Mouse (Mus musculus) frontal cortex, adult 2 months (tissue): ENCODE data around the gene Ncf4. TPM values are rescaled to one million over a fixed set of nuclear protein-coding genes. Genes with fewer than 3 reads are reported as not detected.
A peak's percentile ranks its signal among the peaks of the same experiment; 100 is the strongest.
"Not testable (repeated sequence)": the region's sequence is repeated elsewhere in the genome, so short reads cannot be mapped to it uniquely, and the experiment has no call there.

Experiments used
- DNase-seq, 2 experiments: peaks; one replicate each; pipeline ENCODE4 v3.0.0; 2022; ENCODE audit warnings: low spot score in 1 of 2; ENCODE audit errors: extremely low spot score in 1 of 2
- polyA plus RNA-seq: library from polyadenylated mRNA; depleted of rRNA; stranded (reverse); fragments of >200 nt; gene quantifications from 2 replicates; pipeline ENCODE4 v1.2.3, GENCODE M21; 2012

The Ncf4 gene
- polyA plus RNA-seq, 1 experiment: 3.1 TPM

DNA sequence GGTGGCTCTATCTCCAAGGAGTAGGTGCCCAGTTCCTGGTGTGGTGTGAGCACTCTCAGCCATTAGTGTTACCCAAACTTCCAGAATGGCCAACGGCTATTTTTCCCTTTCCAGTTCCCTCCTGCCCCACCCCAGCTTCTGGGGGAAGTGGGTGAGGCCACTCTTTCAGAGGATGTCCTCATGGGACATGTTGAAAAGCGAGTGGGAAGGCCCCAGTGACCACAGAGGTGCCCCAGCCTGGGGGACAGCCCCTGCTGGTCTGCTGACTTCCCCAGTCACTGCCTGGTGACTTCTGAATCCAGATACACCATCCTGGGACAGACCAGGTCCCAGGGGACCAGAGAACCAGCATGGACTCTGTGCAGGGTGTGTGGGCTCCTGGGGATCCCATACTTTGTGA is 3.1 kb downstream of the Ncf4 start:
- DNase-seq: no peak

DNA sequence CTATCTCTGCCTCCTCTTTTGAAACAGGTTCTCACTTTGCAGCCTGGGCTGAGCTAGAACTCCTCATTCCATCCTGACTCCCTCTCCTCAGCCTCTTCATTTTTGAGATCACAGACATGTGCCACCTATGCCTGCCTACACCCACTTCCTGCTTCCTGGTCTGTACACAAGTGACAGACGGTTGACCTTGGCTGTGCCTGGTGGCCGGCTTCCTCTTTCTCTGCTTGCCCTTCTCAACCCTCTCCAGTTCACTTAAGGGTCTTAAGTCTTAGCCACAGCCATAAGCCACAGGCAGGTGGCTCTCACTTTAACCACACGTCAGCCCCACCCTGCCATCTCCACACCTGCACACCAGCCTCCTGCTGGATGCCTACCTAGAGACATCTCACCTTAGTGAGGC is 3.8 kb downstream of the Ncf4 start:
- DNase-seq: no peak

DNA sequence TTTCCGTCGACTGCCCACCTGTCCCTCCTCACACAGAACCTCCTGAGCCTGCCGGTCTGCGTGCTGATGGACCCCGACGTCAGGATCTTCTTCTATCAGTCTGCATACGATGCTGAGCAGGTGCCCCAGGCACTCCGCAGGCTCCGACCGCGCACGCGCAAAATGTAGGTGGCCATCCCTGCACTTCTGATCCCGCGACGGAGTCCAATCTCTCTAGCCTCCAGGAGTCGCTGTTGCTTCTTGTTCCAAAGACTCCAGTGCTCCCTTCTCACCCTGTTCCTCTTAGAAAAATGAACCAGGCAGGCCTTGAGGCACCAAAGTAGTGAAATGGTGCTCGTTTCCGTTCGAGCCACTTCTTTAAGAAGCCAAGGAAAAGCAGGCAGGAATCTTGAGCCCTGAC is 10.2 kb downstream of the Ncf4 start:
- DNase-seq: peak in 1 of 2 experiments; percentile 70

DNA sequence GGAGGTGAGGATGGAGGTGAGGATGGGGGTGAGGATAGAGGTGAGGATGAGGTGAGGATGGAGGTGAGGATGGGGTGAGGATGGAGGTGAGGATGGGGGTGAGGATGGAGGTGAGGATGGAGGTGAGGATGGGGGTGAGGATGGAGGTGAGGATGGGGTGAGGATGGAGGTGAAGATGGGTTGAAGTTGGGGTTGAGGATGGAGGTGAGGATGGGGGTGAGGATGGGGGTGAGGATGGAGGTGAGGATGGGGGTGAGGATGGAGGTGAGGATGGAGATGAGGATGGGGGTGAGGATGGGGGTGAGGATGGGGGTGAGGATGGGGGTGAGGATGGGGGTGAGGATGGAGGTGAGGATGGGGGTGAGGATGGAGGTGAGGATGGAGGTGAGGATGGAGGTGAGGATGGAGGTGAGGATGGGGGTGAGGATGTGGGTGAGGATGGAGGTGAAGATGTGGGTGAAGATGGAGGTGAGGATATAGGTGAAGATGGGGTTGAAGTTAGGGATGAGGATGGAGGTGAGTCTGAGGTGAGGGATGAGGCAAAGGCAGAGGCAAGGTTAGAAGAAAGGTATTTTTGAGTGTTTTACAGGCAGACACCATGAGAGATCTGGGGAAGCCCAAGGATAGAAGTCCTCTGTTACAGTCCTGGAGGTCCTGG is 12.1 kb downstream of the Ncf4 start:
- DNase-seq: not testable (repeated sequence)

DNA sequence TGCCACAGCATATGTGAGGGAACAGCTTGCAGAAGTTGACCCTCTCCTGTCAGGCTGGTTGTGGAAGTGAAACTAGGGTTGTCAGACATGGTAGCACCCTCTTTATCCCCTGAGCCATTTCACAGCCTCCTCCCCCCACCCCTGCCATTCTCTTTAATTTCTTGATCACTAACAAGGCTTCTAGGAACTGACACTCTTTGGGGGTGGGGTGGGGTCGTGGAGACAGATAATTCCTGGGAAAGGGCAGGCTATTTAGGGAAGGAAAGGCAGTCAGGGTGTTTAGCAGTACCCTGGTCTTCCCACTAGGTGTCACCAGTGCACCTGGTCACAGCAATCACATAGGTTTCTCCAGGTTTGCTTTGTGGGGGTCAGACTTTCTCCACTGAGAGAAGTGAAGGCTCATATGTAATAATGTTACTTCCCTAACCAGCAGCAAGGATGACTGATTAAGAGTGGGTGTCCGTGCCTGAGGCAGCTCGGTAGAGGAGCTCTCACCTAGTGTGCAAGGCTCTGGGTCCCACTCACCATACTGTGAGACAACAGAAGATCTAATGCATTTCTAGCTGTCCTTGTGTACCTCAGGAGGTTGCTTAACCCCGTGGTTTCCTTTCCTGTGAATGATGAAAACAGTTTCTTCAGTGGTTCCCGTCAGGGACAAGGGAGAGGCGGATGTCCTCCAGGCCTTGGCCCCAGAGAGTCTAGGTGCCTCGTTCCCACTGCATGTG is 12.9 kb downstream of the Ncf4 start:
- DNase-seq: peak in 1 of 2 experiments; percentile 84

DNA sequence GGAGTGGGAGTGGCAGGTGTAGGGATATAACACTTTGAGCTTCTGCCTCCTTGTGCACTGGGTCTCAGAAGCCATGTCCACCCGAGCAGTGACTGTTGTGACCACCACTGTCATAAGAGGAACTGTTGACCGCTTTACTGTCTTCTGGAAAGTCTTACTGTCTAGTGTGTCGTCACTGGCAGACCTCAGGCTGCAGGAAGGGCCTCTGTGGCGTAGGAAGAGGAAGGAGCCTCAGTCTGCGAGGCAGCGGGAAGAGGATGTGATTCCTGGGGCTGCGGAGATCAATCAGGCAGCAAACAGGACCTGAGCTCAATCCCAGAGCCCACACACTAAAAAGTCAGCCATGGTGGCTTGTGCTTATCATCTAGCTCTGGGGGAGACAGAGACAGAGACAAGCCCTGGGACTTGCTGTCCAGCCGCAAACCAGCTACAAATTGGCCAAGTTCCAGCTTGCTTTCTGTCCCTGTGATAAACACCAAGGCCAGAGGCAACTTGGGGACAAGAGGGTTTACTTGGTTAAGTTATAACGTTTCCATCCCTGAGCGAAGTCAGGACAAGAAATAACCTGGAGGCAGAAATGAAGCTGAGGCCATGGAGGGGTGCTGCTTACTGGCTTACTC is 13.8 kb downstream of the Ncf4 start:
- DNase-seq: no peak

DNA sequence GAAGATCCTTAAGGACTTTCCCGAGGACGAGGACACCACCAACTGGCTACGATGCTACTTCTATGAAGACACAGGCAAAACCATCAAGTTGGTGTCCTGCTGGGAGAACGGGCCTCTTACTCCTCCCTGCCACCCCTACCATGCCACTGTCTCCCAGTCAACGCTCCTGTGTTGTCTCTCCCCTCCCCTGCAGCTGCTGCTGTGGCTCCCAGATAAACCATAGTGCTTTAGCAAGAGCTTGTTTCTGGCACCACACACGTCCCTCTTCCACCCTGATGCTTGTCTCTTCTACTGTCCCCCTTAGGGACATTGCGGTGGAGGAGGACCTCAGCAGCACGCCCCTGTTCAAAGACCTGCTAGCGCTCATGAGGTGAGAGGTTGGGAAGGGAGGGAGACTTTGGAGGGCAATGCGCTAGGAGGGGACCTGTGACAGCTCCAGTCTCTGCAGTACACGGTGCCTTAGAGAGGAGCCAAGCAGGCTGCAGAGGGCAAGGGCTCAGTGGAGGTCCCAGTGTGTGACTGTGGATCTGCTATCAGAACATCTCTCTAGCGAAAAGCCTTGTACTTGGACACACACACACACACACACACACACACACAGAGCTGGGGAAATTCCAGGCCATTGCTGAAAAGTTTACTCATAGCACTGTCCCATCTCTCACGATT is 16.2 kb downstream of the Ncf4 start:
- DNase-seq: no peak

DNA sequence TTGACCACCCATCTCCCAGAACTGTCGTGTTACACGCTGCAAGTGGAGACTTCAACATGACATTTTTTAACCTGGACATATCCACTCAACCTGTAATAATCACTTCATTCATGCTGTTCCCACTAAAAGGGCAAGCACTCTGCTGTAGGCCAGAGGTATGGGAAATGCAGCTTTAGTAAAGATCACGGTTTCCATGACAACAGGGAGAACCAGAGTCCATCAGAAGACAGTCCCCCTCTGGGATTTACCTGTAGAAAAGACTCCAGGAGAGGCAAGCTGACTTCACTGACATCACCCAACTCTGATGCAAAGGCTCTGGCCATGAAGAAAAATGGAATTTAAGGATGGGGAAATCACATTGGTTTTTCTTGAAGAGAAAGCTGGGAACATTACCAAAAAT is 18.7 kb downstream of the Ncf4 start:
- no peak for DNase-seq

DNA sequence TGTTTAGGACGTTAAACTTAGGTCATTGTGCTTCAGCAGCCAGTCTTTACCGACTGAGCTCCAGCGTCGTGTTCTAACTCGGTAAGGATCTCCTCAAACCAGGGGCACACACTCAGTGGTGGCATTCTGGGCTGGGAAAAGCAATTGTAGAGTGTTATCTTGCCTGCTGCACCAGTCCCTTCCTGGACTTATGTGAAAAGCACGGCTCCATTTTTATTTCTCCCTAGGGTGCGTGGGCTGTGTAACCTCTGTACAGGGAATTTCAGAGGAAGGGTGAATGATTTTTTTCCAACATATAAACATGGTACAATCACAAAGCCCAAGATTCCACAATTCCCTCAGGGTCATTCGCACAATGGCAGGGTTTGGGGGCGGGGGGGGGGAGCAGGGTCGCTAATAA is 22.8 kb downstream of the Ncf4 start:
- DNase-seq: no peak

DNA sequence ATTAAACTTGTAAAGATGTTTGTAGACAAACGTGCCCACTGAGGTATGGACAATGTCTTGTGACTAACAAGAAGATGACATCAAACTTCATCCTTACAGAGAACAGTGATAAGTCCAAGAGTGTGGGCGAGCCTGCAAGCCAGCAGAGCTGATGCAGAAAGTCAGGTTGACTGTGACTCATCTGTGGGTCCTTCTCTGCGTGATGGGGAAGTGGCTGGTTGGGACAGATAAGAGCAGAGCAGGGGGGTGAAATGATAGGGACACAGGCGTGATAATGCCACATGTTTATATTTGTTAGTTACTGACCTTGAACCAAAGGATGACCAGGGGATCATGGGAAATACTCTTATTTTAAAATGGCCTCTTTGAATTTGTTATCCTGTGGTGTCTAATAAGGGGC is 23.3 kb downstream of the Ncf4 start:
- DNase-seq: peak in 1 of 2 experiments; percentile 62

DNA sequence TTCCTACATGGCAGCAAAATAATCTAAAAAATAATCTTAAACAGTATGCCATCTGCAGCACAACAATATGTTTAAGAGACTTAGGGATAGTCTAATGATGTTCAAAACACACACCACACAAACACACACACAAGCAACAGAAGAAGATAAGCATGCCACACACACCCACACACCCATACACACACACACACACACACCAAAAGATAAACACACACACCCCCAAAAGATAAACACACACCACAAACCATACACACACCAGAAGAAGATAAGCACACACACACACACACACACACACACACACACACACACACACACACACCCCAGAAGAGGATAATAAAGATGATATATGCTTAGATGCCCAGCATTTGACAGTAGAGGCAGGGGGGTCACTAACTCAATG is 26.6 kb downstream of the Ncf4 start:
- DNase-seq: no peak

DNA sequence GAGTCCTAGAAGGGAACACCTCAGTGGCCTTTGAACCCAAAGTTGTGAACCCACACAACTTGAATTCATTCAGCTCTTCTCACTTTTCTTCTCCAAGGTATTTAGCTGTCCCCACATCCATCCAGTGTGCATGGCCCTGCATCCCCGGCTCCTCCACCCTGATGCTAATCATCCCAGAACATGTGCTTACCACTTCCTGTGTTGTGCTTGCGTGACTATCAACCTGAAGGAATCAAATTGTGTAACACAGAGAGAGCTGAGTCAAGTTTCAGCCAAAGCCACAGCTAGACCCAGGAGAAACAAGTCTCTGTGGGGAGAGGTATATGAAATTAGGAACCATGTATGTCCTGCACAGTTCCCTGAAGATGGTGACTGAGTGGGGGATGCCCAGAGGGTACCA is 33.7 kb downstream of the Ncf4 start:
- DNase-seq: no peak

DNA sequence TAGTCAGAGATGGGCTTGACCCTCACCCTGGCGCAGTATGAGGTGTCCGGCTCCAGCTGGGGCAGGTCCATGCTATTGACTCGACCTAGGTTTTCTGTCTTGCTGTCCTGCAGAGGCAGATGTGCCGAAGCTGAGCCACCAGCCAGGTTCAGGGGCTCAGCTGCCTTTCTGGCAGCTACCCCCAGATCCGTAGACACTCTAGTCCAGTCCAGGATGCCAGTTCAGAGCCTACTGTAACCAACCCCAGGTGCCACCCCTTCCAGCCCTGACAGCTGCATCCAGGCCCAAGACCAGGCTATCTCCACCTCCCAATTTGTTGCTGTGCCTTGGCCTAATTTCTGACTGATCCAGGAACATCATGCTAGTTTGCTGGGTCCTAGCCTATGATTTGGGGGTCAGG is 43.3 kb downstream of the Ncf4 start:
- DNase-seq: no peak

DNA sequence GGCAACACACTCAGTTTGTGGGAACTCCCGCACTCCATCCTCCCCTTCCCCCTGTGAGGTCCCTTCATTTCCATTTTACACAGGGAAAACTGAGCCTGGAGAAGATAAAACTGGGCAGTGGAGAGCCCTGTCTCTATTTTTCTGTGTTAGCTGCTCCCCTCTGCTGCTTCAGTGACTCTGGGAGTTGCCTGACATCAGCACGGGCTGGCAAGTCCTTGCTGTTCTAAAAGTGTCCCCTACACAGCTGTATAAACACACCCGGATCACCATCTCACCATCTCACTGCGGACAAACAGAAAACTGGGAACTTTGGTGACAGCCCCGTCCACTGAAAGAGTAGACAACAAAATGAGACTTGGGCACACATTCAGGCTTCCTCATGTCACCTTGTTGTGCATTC is 45.2 kb downstream of the Ncf4 start:
- not testable (repeated sequence) for DNase-seq

DNA sequence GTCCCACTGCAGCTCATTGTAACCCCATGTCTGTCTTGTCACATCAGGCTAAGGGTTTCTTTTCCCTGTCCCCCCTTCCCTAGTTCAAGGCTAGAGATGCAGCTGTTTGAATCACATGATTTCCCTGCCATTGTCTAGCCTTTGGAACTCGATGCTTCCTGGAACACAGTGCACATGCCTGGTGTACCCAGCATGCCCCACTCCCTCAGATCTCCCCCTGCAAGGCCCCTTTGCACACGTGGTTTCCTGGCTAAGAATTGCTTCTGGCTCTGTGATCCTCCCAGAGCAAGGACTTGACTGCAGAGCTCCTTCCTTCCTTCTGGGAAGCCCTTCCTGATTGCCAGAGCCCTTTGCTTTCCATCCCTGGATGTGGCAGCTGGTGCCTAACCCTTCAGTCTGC is 48.6 kb downstream of the Ncf4 start:
- not testable (repeated sequence) for DNase-seq

DNA sequence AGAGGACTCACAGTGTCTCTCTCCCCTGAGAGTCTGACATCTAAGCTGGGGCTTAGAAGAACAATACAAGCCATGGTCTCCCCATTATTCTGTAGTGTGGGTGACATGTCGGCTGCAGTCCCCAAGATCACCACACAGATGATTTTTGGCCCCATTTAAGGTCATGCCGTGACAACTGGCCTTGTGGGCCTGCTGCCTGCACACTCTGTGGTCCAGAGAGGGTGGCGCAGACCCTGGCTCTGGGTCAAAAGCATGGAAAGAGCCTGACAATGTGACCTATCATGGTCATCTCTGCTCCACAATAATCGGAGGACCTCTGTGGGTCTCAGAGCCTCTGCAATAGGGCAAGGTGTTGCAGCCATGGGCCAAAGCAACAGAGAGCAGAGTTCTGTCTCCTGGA is 49.1 kb downstream of the Ncf4 start:
- no peak for DNase-seq

DNA sequence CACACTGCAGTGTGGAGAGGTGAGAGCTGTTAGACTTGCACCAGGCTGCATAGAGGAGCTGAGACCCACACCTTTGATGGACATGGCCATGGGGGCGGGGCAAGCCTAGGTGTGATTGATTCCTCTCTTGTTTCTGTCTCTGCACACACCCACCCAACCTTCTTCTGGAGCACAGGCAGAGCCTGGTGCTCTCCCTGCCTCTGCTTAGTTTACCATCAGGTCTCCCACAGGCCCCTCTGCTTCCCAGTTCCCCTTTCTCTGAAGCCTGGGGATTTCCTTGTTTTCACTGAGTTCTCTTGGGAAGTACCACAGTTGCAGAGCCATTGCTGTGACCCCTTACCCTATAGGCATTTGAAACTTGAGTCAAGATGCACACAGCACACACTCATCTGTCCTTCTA is 54.0 kb downstream of the Ncf4 start:
- no peak for DNase-seq

DNA sequence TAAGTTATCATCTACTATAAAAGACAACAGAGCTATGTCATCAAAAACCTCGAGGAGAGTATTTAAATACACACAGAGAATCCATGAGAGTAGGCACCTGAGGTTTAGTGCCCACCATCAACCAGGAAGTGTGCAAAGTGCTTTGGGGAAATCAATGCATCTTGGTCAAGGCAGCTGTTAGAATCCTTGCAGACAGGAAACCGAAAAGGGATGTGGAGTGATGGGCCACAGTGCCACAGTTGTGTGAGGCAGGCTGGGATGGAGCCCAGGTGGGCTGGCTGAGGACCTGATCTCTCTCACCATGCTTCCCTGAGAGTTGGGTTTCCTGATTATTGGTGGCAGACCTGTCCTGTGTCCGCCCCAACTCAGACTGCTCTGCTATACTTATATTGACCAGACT is 55.0 kb downstream of the Ncf4 start:
- no peak for DNase-seq

DNA sequence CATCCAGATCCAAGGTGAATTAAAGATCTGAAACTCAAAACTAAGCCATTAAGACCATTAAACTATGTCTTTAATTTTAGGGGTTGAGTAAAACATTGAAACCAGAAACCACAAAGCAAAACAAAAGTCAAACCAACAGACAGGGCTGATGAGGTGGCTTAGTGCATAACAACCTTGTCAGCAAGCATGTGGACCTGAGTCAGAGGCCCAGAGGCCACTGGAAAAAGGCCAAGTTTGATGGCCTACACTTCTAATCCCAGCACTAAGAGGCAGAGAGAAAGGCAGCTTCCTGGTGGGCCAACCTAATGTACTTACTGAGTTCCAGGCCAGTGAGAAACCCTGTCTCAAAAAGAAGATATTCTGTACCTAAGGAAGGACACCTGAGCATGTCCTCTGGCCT is 56.2 kb downstream of the Ncf4 start:
- no peak for DNase-seq

DNA sequence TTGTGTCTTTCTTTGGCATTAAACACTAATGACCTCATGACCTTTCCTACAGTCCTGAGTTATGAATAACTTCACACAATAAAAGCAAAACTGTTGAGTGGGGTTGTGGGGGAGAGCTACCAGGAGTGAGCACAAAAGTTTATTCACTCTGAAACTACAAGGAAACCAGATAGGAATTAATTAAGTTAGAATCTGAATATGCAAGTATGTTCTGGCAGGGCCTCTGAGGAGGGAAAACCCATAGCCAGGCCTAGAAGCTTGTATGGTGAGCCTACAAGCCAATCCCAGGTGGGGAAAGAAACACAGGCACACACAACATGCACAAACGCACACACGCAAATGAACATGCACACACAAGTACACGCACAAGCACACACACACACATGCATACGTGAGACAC is 58.1 kb downstream of the Ncf4 start:
- no peak for DNase-seq

DNA sequence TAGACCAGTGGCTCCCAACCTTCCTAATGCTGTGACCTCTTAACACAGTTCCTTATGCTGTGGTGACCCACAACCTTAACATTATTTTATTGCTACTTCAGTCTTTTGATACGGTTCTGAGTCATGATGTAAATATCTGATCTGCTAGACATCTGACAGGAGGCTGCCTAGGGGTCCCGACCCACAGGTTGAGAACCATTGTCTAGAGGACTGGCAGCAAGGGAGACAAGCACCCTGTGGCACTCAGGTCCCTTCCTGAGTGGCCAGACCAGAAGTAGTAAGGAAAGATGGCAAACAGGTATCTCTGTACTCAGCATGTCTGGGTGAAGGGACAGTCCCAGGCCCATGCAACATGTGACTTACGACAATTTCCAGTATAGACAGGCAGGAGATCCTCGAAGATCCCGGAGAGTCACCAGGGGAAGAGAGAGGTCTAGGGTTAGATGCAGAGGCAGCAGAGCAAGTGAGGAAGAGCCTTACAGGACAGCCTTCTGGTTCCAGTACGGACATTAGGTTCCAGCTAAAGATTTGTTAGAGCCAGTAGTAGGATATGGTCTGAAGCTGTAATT is 59.1 kb downstream of the Ncf4 start:
- DNase-seq: no peak
